Mouse (Mus musculus) bone marrow macrophage, adult 2 months (primary cell): ENCODE results near the gene Hist1h2ak.

Experiments
- CTCF ChIP-seq: IDR thresholded peaks from 2 replicates; pipeline ENCODE4 v1.5.1; 2012; ENCODE audit warnings: low read depth, mild to moderate bottlenecking, low read length, moderate library complexity
- POLR2A ChIP-seq: IDR thresholded peaks from 2 replicates; pipeline ENCODE4 v1.6.1; 2012; ENCODE audit warnings: mild to moderate bottlenecking, low read depth, low read length, borderline replicate concordance

DNA sequence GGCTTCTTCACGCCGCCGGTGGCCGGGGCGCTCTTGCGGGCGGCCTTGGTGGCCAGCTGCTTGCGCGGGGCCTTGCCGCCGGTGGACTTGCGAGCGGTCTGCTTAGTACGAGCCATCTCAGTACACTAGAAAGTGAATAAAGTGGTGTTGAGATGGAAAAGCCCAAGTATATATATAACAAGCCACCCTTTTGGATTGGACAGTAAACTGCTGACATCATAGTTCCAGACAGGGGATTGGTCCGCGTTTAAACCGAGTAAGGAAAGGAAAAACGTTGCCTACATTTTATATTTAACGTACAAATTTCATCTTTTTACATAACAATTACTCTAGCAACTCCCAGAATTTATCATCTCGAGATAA is 29.6 kb upstream of the Hist1h2ak start, which contains the start of gene Hist1h3i:
- TF ChIP-seq POLR2A (no peak), CTCF (no peak)
